Mouse (Mus musculus): ENCODE measurements around the gene Rora. TPM values are rescaled to one million over a fixed set of nuclear protein-coding genes. Genes with fewer than 3 reads are reported as not detected.

The Rora gene
- polyA plus RNA-seq, 1 experiment from 2014 or later, result 23.2 TPM

DNA sequence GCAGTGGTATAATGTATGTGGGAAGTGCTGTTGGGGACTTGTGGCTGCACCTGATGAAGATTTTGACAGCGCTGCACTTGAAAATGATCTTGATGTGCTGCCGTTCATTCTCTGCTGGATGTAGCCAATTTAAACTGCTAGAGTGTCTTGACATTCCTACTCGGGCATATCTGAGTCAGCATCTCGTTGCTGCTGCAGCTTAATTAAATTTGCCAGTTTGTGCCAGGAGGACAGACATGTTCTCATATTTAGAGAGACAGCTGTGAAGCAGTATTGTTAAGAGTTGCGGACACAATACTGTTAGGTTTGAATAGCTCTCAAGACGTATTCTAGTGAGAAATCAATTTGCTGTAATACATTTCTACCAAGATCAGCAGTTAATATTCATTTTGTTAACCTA, 751.1 kb downstream of the Rora start:
- Histone ChIP-seq H3K9me3 (ENCODE audit: control insufficient read depth, low read length) (no peaks in the 10 kb centered on the region), H3K27me3 (ENCODE audit: control insufficient read depth, insufficient read depth, low read length) (no peaks in the 10 kb centered on the region), H3K36me3 (ENCODE audit: control insufficient read depth, insufficient read depth, low read length) (no peaks in the 10 kb centered on the region), H3K27ac (ENCODE audit: low read depth, low read length) (no peak overlapping the region), H3K9ac (replicated peaks; ENCODE audit: low read depth, low read length) (no peak overlapping the region), H3K4me3 (ENCODE audit: low read depth, low read length) (no peak overlapping the region), H3K4me2 (ENCODE audit: low read depth, low read length) (no peak overlapping the region), H3K4me1 (ENCODE audit: control insufficient read depth, insufficient read depth, low read length) (no peaks in the 10 kb centered on the region)
- ATAC-seq (ENCODE audit: low read depth), result no peak
- WGBS, result 77% methylated on average over 6 of the region's 6 CpGs

DNA sequence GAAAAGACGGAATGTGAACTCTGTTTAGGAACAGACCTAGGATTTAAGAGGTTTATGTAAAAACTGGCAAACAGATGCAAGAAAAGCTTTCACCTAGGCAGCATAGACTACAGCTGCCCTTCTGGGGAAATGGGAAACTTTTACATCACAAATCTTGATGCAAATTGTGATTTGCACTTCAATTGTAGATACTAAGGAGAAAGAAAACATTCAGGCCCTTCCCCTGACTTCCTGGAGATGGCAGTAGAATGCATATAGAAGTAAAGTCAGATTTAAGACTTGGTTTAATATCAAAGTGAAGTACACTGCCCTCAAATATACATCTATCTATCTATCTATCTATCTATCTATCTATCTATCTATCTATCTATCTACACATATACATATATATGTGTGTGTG, 765.9 kb downstream of the Rora start:
- no peak overlapping the region for H3K27ac ChIP-seq (ENCODE audit: low read depth, low read length)
- no peak overlapping the region for H3K4me3 ChIP-seq (ENCODE audit: low read depth, low read length)
- WGBS, result 93% methylated on average over 1 of the region's 1 CpGs
- H3K9ac ChIP-seq (replicated peaks; ENCODE audit: low read depth, low read length), result no peak overlapping the region
- no peak overlapping the region for H3K4me2 ChIP-seq (ENCODE audit: low read depth, low read length)
- no peaks in the 10 kb centered on the region for H3K27me3 ChIP-seq (ENCODE audit: control insufficient read depth, insufficient read depth, low read length)
- no peaks in the 10 kb centered on the region for H3K9me3 ChIP-seq (ENCODE audit: control insufficient read depth, low read length)
- peaks cover 23% of the 10 kb centered on the region for H3K36me3 ChIP-seq (ENCODE audit: control insufficient read depth, insufficient read depth, low read length)
- no peaks in the 10 kb centered on the region for H3K4me1 ChIP-seq (ENCODE audit: control insufficient read depth, insufficient read depth, low read length)
- ATAC-seq (ENCODE audit: low read depth), result no peak

DNA sequence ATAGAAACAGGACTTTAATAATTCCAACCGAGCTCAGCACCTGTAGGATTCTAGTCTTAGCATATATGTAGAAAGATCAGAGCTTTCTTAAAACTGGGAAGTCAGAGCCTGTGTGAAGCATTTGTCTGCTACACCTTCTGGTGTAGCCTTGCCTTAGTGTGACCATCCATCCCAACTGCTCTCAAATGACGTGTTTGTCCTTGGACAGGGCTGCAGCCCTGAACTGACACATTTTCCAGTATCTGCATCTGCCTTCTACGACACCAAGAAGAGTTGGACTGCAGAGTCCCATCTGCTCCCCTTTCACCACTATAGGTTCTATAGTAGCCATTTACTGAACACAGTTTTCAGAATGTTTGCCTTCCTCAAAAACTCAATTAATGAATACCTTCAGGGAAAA, 776.9 kb downstream of the Rora start:
- Histone ChIP-seq H3K27ac (ENCODE audit: low read depth, low read length) (no peak overlapping the region), H3K9ac (replicated peaks; ENCODE audit: low read depth, low read length) (no peak overlapping the region), H3K36me3 (ENCODE audit: control insufficient read depth, insufficient read depth, low read length) (0 out of 2 replicates have a peak, but pooled peaks cover 11% of the 10 kb centered on the region), H3K4me3 (ENCODE audit: low read depth, low read length) (no peak overlapping the region), H3K9me3 (ENCODE audit: control insufficient read depth, low read length) (no peaks in the 10 kb centered on the region), H3K4me2 (ENCODE audit: low read depth, low read length) (no peak overlapping the region), H3K4me1 (ENCODE audit: control insufficient read depth, insufficient read depth, low read length) (no peaks in the 10 kb centered on the region), H3K27me3 (ENCODE audit: control insufficient read depth, insufficient read depth, low read length) (no peaks in the 10 kb centered on the region)
- ATAC-seq (ENCODE audit: low read depth), result no peak
- 93% methylated on average over 3 of the region's 3 CpGs for WGBS

GRCm38 (mm10) chr9:69431863-69432555, 778.4 kb downstream of the Rora start:
- Histone ChIP-seq H3K4me3 (ENCODE audit: low read depth, low read length) (no peak overlapping the region), H3K9me3 (ENCODE audit: control insufficient read depth, low read length) (no peaks in the 10 kb centered on the region), H3K4me2 (ENCODE audit: low read depth, low read length) (no peak overlapping the region), H3K9ac (replicated peaks; ENCODE audit: low read depth, low read length) (no peak overlapping the region), H3K27me3 (ENCODE audit: control insufficient read depth, insufficient read depth, low read length) (no peaks in the 10 kb centered on the region), H3K36me3 (ENCODE audit: control insufficient read depth, insufficient read depth, low read length) (0 out of 2 replicates have a peak, but pooled peaks cover 7% of the 10 kb centered on the region), H3K27ac (ENCODE audit: low read depth, low read length) (no peak overlapping the region), H3K4me1 (ENCODE audit: control insufficient read depth, insufficient read depth, low read length) (no peaks in the 10 kb centered on the region)
- 25% methylated on average over 6 of the region's 6 CpGs for WGBS
- no peak for ATAC-seq (ENCODE audit: low read depth)

DNA sequence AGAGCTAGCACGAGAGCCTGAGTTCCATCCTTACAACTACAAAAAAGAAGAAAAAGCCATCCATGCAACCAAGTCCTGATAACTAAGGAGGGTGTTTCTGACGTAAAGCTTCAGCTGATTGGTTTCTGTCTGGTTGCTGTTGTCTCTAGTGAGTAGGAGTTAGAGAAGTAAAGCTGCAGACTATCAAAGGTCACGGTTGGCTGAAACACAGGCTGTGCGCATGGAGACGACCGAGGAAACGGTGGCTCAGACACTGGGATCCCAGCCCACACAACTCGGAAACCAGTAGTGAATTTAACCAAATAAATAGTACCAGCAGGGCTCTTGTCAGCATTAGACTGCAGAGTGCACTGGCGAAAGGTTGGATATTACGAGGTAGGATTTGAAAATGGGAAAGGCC, 781.6 kb downstream of the Rora start:
- no peak overlapping the region for H3K27ac ChIP-seq (ENCODE audit: low read depth, low read length)
- ATAC-seq (ENCODE audit: low read depth), result no peak
- H3K9ac ChIP-seq (replicated peaks; ENCODE audit: low read depth, low read length), result no peak overlapping the region
- no peak overlapping the region for H3K4me3 ChIP-seq (ENCODE audit: low read depth, low read length)
- no peaks in the 10 kb centered on the region for H3K36me3 ChIP-seq (ENCODE audit: control insufficient read depth, insufficient read depth, low read length)
- WGBS, result 80% methylated on average over 10 of the region's 10 CpGs
- H3K4me2 ChIP-seq (ENCODE audit: low read depth, low read length), result no peak overlapping the region
- no peaks in the 10 kb centered on the region for H3K27me3 ChIP-seq (ENCODE audit: control insufficient read depth, insufficient read depth, low read length)
- H3K4me1 ChIP-seq (ENCODE audit: control insufficient read depth, insufficient read depth, low read length), result no peaks in the 10 kb centered on the region
- H3K9me3 ChIP-seq (ENCODE audit: control insufficient read depth, low read length), result no peaks in the 10 kb centered on the region

DNA sequence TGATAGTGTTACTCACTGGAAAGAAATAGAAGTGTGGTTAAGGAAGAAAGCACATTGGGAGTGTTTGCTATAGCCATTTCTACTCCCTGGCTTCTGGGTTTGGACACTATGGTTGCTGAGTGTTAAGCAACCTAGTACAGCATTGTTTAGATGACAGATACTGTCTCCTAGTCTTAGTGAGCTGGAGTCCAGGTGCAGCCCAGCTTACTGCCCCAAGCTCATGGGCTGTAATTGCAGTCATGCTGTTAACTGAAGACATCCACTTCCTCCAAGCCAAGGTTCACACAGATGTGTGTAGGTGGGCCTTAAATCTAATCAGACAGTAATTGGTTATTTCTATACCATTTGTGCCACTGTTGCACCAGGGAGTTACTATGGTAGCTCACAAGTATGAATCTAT, 782.1 kb downstream of the Rora start:
- no peak overlapping the region for H3K27ac ChIP-seq (ENCODE audit: low read depth, low read length)
- H3K36me3 ChIP-seq (ENCODE audit: control insufficient read depth, insufficient read depth, low read length), result no peaks in the 10 kb centered on the region
- H3K4me3 ChIP-seq (ENCODE audit: low read depth, low read length), result no peak overlapping the region
- no peak overlapping the region for H3K4me2 ChIP-seq (ENCODE audit: low read depth, low read length)
- ATAC-seq (ENCODE audit: low read depth), result no peak
- no peaks in the 10 kb centered on the region for H3K4me1 ChIP-seq (ENCODE audit: control insufficient read depth, insufficient read depth, low read length)
- H3K27me3 ChIP-seq (ENCODE audit: control insufficient read depth, insufficient read depth, low read length), result no peaks in the 10 kb centered on the region
- no peak overlapping the region for H3K9ac ChIP-seq (replicated peaks; ENCODE audit: low read depth, low read length)
- H3K9me3 ChIP-seq (ENCODE audit: control insufficient read depth, low read length), result no peaks in the 10 kb centered on the region

Data from neural tube, embryonic 14.5 days (tissue).